Mouse (Mus musculus): ENCODE measurements around the gene Camta1. TPM values are rescaled to one million over a fixed set of nuclear protein-coding genes. Genes with fewer than 3 reads are reported as not detected.

Gene Camta1
- 123 and 125 TPM in 2 replicates for polyA plus RNA-seq (2014; fragmentation: Nextera tagmentation; extraction: Ambion mirVana)

- Histone ChIP-seq H3K9me3 (replicated peaks; ENCODE audit: control insufficient read depth, low read length) (no peaks in the 10 kb centered on the region), H3K9ac (ENCODE audit: low read length) (peak within 1 kb of the TSS; percentile 76), H3K27ac (ENCODE audit: low read depth, low read length) (peak within 1 kb of the TSS; percentile 85), H3K27me3 (replicated peaks; ENCODE audit: control insufficient read depth, insufficient read depth, low read length) (no peaks in the 10 kb centered on the region), H3K4me3 (ENCODE audit: low read depth, low read length) (peak within 1 kb of the TSS; percentile 74), H3K4me1 (ENCODE audit: control insufficient read depth, insufficient read depth, low read length) (peaks cover 7% of the 10 kb centered on the region; the same call in 1 of the 2 replicates), H3K36me3 (ENCODE audit: control insufficient read depth, insufficient read depth, low read length) (no peaks in the 10 kb centered on the region), H3K4me2 (ENCODE audit: low read length) (peak within 1 kb of the TSS; percentile 89)
- ATAC-seq (peak; percentile 97), DNase-seq (ENCODE audit: low spot score) (peak; percentile 100)
- under 1% methylated on average over 83 of the region's 85 CpGs for WGBS
Measured at GRCm38 (mm10) chr4:151861806-151862739, at the start of gene Camta1. Camta1 (minus strand) TSS chr4:151861876.

GRCm38 (mm10) chr4:151908809-151909208 lies 47.1 kb upstream of the Camta1 start:
- Histone ChIP-seq H3K9me3 (replicated peaks; ENCODE audit: control insufficient read depth, low read length) (no peaks in the 10 kb centered on the region), H3K9ac (ENCODE audit: low read length) (no peak overlapping the region), H3K4me2 (ENCODE audit: low read length) (no peak overlapping the region), H3K27me3 (replicated peaks; ENCODE audit: control insufficient read depth, insufficient read depth, low read length) (no peaks in the 10 kb centered on the region), H3K27ac (ENCODE audit: low read depth, low read length) (no peak overlapping the region), H3K36me3 (ENCODE audit: control insufficient read depth, insufficient read depth, low read length) (no peaks in the 10 kb centered on the region), H3K4me3 (ENCODE audit: low read depth, low read length) (no peak overlapping the region), H3K4me1 (ENCODE audit: control insufficient read depth, insufficient read depth, low read length) (0 out of 2 replicates have a peak, but pooled peaks cover 6% of the 10 kb centered on the region)
- DNase-seq (ENCODE audit: low spot score) (no peak), ATAC-seq (no peak)
- 85% methylated on average over 8 of the region's 8 CpGs for WGBS

- H3K27me3 ChIP-seq (replicated peaks; ENCODE audit: control insufficient read depth, insufficient read depth, low read length): no peaks in the 10 kb centered on the region
- no peak overlapping the region for H3K4me2 ChIP-seq (ENCODE audit: low read length)
- H3K36me3 ChIP-seq (ENCODE audit: control insufficient read depth, insufficient read depth, low read length): no peaks in the 10 kb centered on the region
- 78% methylated on average over 26 of the region's 26 CpGs for WGBS
- DNase-seq (ENCODE audit: low spot score) (peak; percentile 21), ATAC-seq (no peak)
- H3K9ac ChIP-seq (ENCODE audit: low read length): no peak overlapping the region
- no peak overlapping the region for H3K27ac ChIP-seq (ENCODE audit: low read depth, low read length)
- 0 out of 2 replicates have a peak, but pooled peaks cover 6% of the 10 kb centered on the region for H3K4me1 ChIP-seq (ENCODE audit: control insufficient read depth, insufficient read depth, low read length)
- no peak overlapping the region for H3K4me3 ChIP-seq (ENCODE audit: low read depth, low read length)
- no peaks in the 10 kb centered on the region for H3K9me3 ChIP-seq (replicated peaks; ENCODE audit: control insufficient read depth, low read length)
Measured at GRCm38 (mm10) chr4:151907577-151908343, 46.1 kb upstream of the Camta1 start.

- ATAC-seq (no peak), DNase-seq (ENCODE audit: low spot score) (no peak)
- Histone ChIP-seq H3K9me3 (replicated peaks; ENCODE audit: control insufficient read depth, low read length) (no peaks in the 10 kb centered on the region), H3K36me3 (ENCODE audit: control insufficient read depth, insufficient read depth, low read length) (no peaks in the 10 kb centered on the region), H3K27ac (ENCODE audit: low read depth, low read length) (no peak overlapping the region), H3K27me3 (replicated peaks; ENCODE audit: control insufficient read depth, insufficient read depth, low read length) (no peaks in the 10 kb centered on the region), H3K4me3 (ENCODE audit: low read depth, low read length) (no peak overlapping the region), H3K4me2 (ENCODE audit: low read length) (no peak overlapping the region), H3K9ac (ENCODE audit: low read length) (no peak overlapping the region), H3K4me1 (ENCODE audit: control insufficient read depth, insufficient read depth, low read length) (0 out of 2 replicates have a peak, but pooled peaks cover 6% of the 10 kb centered on the region)
- 87% methylated on average over 4 of the region's 4 CpGs for WGBS
Measured at GRCm38 (mm10) chr4:151905621-151906020, 43.9 kb upstream of the Camta1 start.

- 0 out of 2 replicates have a peak, but pooled peaks cover 6% of the 10 kb centered on the region for H3K4me1 ChIP-seq (ENCODE audit: control insufficient read depth, insufficient read depth, low read length)
- H3K27me3 ChIP-seq (replicated peaks; ENCODE audit: control insufficient read depth, insufficient read depth, low read length): no peaks in the 10 kb centered on the region
- DNase-seq (ENCODE audit: low spot score) (no peak), ATAC-seq (no peak)
- no peak overlapping the region for H3K4me2 ChIP-seq (ENCODE audit: low read length)
- H3K9me3 ChIP-seq (replicated peaks; ENCODE audit: control insufficient read depth, low read length): no peaks in the 10 kb centered on the region
- 55% methylated on average over 11 of the region's 11 CpGs for whole genome bisulfite sequencing
- H3K36me3 ChIP-seq (ENCODE audit: control insufficient read depth, insufficient read depth, low read length): no peaks in the 10 kb centered on the region
- H3K4me3 ChIP-seq (ENCODE audit: low read depth, low read length): no peak overlapping the region
- no peak overlapping the region for H3K27ac ChIP-seq (ENCODE audit: low read depth, low read length)
- no peak overlapping the region for H3K9ac ChIP-seq (ENCODE audit: low read length)
Measured at GRCm38 (mm10) chr4:151904098-151904497, 42.4 kb upstream of the Camta1 start.

GRCm38 (mm10) chr4:151902689-151903241 lies 41.1 kb upstream of the Camta1 start:
- no peak for ATAC-seq
- no peaks in the 10 kb centered on the region for H3K9me3 ChIP-seq (replicated peaks; ENCODE audit: control insufficient read depth, low read length)
- DNase-seq (ENCODE audit: low spot score): no peak
- 0 out of 2 replicates have a peak, but pooled peaks cover 6% of the 10 kb centered on the region for H3K4me1 ChIP-seq (ENCODE audit: control insufficient read depth, insufficient read depth, low read length)
- 65% methylated on average over 14 of the region's 14 CpGs for WGBS
- H3K9ac ChIP-seq (ENCODE audit: low read length): no peak overlapping the region
- no peak overlapping the region for H3K4me2 ChIP-seq (ENCODE audit: low read length)
- no peaks in the 10 kb centered on the region for H3K36me3 ChIP-seq (ENCODE audit: control insufficient read depth, insufficient read depth, low read length)
- no peak overlapping the region for H3K27ac ChIP-seq (ENCODE audit: low read depth, low read length)
- no peaks in the 10 kb centered on the region for H3K27me3 ChIP-seq (replicated peaks; ENCODE audit: control insufficient read depth, insufficient read depth, low read length)
- H3K4me3 ChIP-seq (ENCODE audit: low read depth, low read length): no peak overlapping the region

- Histone ChIP-seq H3K36me3 (ENCODE audit: control insufficient read depth, insufficient read depth, low read length) (no peaks in the 10 kb centered on the region), H3K27me3 (replicated peaks; ENCODE audit: control insufficient read depth, insufficient read depth, low read length) (no peaks in the 10 kb centered on the region), H3K4me1 (ENCODE audit: control insufficient read depth, insufficient read depth, low read length) (0 out of 2 replicates have a peak, but pooled peaks cover 6% of the 10 kb centered on the region), H3K9me3 (replicated peaks; ENCODE audit: control insufficient read depth, low read length) (no peaks in the 10 kb centered on the region), H3K27ac (ENCODE audit: low read depth, low read length) (no peak overlapping the region), H3K4me2 (ENCODE audit: low read length) (no peak overlapping the region), H3K9ac (ENCODE audit: low read length) (no peak overlapping the region), H3K4me3 (ENCODE audit: low read depth, low read length) (no peak overlapping the region)
- WGBS: 89% methylated on average over 17 of the region's 17 CpGs
- no peak for ATAC-seq
- no peak for DNase-seq (ENCODE audit: low spot score)
Measured at GRCm38 (mm10) chr4:151902046-151902688, 40.5 kb upstream of the Camta1 start.

GRCm38 (mm10) chr4:151901422-151901821 lies 39.7 kb upstream of the Camta1 start:
- 70% methylated on average over 11 of the region's 11 CpGs for WGBS
- Histone ChIP-seq H3K9me3 (replicated peaks; ENCODE audit: control insufficient read depth, low read length) (no peaks in the 10 kb centered on the region), H3K36me3 (ENCODE audit: control insufficient read depth, insufficient read depth, low read length) (no peaks in the 10 kb centered on the region), H3K27ac (ENCODE audit: low read depth, low read length) (no peak overlapping the region), H3K27me3 (replicated peaks; ENCODE audit: control insufficient read depth, insufficient read depth, low read length) (no peaks in the 10 kb centered on the region), H3K4me1 (ENCODE audit: control insufficient read depth, insufficient read depth, low read length) (0 out of 2 replicates have a peak, but pooled peaks cover 2% of the 10 kb centered on the region), H3K4me3 (ENCODE audit: low read depth, low read length) (no peak overlapping the region), H3K4me2 (ENCODE audit: low read length) (no peak overlapping the region), H3K9ac (ENCODE audit: low read length) (no peak overlapping the region)
- DNase-seq (ENCODE audit: low spot score): no peak
- no peak for ATAC-seq
